Mouse (Mus musculus): ENCODE results near the gene Gm16181.

- TF ChIP-seq CTCF (IDR thresholded peaks at IDR 0.05; ENCODE audit: insufficient read depth, low read length) = no peak
- no peak for TF ChIP-seq POLR2A (IDR thresholded peaks at IDR 0.05; ENCODE audit: borderline replicate concordance, extremely low read depth, low read depth, low read length)
Measured at GRCm38 (mm10) chr17:35231022-35231421, 10.4 kb downstream of the Gm16181 start.

Data from lung, adult 2 months (tissue).